Mouse (Mus musculus) lung, postnatal 25 days (tissue): ENCODE measurements around the gene Plekhh1.

Experiments used
- DNase-seq: peaks from one replicate; pipeline ENCODE4 v3.0.0; 2022; ENCODE audit warnings: low spot score

Gene Plekhh1

DNA sequence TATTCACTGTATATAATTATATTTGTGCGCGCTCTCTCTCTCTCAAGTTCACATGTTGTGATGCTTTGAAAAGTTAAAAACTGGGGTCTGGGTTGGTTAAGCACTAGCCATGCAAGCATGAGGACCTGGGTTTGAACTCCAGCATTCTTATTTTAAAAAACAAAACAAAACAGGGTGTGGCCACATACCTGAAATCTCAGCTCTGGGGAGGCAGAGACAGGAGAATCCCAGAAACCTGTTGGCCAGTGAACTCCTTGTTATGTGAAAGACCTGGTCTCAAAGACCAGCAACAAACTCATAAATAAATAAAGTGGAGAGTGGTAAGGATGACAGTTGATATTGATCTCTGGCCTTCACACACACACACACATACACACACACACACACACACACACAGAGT, 5.4 kb downstream of the Plekhh1 start:
- no peak for DNase-seq

DNA sequence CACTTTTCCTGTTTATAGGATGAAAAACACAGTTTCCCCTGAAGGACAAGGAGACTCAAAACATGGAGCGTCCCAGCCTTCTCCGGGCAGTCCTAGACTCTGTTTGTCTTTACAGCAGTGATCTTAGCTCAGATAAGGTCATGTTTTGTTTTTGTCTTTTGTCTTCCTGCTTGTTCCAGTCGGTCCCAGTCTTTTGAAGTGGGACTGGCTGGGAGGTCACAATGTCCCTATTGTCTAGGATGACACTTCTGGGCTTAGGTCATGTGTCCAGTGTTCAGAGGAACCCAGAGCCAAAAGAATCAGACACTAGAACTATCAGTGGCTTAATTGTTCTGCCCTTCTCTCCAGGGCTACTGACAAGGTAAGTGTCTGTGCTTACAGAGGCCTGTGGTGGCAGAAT, 6.4 kb downstream of the Plekhh1 start:
- DNase-seq: peak; percentile 75

DNA sequence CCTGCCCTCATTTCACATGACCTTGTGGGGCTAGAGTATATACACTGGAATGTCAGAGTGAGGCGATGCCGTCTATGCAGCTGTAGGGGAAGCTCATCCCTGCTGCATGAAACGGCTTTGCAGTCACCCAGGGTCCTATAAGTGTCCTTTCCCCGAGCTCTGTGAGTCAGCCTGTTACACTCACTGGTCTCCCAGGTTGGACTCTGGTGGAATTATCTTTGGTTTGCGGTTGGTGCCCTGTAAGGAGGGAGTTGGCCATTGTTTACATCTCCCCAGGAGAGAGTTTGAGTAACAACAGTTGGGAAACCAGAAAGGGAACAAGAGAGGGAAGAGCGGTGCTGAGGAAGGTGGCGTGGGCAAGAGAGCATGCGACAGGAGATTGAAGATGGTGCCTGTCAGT, 10.7 kb downstream of the Plekhh1 start:
- no peak for DNase-seq

DNA sequence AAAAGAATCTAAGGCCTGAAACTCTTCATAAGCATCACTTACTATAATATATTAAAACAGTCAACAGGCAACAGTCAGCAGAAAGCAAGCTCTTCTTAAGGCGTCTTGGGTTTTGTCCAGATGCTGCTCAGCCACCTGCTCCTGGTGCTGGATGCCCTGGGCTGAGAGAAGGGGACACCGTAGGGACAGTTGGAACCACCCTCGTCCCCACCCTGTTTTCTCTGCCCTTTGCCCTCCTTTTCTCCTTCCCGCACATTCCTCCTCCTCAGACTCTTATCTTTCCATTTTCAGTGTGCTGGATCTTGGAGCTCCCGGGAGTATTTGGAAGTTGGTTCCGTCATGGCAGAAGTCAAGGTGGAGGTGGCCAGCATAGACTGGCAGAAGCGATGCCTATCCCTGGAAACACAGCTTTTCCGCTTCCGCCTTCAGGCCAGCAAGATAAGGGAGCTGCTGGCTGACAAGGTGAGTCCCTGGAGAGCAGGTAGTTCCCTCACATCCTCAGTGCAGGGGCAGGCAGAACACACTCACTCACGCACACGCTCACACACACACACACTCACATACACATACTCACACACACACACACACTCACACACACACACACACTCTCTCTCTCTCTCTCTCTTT, 11.4 kb downstream of the Plekhh1 start:
- no peak for DNase-seq

DNA sequence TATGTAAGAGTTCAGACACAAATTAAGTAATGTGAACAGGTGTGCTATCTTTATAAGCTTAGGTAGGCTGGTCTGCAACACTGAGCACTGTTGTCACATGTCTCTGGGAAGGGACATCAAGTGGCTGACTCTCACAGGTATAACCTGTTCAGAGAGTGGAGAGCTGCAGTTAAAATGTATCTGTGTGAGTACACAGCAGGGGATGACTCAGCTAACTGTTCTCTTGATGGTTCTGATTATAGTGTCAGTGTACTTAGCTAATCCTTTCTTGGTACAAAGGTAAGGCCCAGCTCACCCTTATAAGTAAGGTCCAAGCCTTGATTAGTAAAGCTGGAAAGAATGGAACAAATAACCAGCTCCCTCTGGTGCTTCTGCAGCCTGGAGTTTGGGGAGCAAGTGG, 12.5 kb downstream of the Plekhh1 start:
- DNase-seq: peak; percentile 45

DNA sequence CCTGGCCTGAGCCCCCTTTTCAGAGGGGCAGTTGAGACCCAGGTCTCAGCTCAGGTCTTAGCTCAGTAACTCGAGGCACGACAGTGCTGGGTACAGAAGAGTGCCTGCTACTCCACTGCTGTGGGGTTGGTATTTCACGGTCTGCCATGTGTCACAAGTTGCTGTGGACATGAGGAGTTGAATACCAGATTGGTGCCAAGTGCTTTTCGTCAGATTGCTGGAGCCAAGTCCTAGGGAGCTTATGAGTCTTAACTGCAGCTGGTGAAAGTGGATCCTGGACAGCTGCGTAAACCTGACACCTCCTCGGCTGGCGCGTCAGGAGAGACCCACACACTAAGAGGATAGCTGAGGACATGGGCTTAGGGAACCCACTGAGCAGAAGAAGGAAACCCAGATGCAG, 15.7 kb downstream of the Plekhh1 start:
- DNase-seq: peak; percentile 70

DNA sequence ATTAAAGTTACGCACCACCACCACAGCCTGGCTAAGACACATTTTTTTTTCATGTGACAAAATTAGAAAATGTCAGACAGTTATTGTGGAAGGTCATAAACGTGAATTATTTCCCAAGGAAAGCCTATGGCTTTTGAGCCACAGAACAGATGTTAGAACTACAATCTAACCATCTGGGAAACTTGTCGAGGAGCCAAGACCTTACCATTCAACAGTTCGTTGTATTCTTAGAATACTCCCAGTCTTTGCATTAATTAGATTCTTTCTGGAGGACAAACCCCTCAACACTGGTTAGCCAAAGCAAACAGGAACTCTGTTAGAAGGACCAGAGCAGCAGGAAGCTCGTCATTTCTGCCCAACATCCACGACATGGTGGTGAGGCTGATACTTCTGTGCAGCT, 17.2 kb downstream of the Plekhh1 start:
- no peak for DNase-seq

DNA sequence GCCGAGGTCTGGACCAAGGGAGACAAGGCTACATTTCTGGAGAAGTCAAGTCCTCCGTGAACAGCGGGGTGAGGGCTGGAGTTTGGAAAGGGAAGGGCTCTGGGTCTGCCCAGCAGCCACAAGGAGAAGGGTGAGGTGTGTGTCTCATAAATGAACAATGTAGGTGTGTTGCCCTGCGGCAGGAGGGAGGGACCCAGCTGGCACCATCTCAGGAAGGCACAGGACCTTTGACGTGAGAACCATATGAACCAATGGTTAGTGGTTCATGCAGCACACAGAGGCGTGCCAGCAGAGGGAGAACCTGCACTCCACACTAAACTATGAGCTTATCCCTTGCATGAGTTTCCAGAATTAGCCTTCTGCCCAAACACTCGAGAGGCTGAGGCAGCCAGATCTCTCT, 18.2 kb downstream of the Plekhh1 start:
- no peak for DNase-seq

DNA sequence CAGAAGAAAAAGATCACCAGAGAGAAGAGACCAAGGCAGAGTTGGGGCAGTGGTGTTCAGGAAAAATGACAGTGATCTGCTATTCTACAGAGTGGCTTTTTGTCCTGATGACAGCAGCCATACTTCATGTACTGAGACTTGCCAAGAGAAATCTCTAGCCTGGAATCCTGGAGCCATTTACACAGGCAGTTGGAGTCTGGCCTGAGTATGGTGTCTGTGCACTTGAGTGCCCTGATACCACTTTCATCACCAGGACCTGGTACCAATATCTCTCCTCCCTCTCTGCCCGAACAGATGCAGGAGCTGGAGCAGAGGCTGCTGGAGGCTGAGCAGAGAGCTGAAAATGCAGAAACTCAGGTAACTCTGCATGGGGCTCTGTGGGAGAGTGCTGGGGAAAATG, 19.9 kb downstream of the Plekhh1 start:
- no peak for DNase-seq

DNA sequence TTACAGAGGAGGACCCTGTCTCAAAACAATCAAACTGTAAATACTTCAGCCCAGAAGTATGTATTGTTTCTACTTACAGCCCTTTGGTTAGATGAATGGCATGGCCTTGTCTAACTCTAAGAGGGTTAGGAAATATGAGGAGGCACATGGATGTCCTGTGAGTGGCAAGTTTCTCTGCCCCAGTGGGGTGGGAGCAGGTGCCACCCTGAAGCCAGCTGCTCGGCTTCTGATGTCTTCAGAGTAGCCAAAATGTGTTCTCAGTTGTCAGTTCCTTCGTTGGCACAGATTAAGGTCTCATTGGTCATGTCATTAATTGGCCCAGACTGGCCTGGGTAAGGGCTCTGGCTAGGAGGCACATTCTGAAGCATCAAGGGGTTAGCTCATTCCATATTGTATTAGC, 20.8 kb downstream of the Plekhh1 start:
- DNase-seq: no peak

DNA sequence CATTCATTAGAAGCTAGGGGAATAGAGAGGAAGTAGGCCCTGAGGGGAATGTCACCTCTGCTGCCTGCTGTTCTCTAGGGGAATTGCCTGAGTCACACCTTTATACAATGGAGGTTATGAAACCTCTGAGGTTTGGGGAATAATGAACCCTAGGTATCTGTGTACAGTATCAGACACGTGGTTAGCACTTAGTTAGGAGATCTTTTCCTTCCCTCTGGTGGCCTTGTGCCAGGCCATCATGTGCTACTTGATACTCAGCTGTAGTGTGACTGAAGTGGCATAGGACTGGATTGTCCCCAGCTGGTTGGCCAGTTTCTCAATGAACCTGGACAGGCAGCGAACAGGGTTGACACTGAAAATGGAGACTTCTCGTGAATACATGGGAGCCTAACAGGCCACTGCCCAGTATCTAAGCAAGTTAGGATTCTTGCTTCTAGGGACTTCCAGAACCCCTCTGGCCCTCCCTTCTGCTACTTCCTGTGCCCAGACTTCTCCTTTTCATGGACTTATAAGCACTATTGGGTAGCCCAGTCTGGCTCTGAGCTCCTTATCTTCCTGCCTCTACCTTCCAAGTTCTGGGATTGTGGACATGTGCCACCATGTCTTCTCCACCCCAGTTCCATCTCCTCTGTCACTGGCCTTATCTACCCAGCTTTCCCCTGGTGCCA, 21.7 kb downstream of the Plekhh1 start:
- DNase-seq: peak; percentile 89

DNA sequence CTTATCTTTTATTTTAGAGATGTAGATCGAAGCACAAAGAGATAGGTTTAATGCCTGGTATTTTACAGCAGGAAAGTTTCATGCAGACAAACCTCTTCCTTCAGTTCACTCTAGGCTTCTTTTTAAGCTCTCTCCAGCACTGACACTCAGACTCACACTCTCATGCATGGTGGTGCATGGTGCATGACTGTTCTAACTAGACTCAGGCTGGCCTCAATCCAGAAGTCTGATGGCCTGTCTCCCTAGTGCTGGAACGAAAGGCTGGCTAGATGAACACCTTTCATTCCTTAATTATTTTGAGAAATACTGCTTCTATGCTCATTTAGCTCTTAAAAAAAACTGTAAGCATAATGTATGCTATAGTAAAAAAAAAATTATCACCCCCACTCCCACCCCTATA, 23.1 kb downstream of the Plekhh1 start:
- DNase-seq: no peak

DNA sequence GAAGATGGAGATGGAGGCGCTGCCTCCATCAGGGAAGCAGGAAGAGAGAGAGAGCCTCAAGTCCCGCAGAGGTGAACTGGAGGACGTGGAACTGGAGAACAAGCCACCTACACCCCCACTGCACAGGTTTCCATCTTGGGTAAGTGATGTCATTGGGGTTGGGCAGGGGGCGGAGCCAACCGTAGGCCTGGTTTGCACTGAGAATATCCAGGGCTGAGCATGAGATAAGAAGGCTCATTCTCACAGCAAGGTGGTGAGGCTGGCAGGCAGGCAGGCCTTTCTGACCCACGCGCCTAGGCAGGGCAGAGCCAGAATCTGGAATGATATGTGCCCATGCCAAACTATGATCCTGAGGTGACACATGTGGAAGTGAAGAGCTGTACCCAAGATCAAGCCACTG, 26.3 kb downstream of the Plekhh1 start:
- DNase-seq: no peak

DNA sequence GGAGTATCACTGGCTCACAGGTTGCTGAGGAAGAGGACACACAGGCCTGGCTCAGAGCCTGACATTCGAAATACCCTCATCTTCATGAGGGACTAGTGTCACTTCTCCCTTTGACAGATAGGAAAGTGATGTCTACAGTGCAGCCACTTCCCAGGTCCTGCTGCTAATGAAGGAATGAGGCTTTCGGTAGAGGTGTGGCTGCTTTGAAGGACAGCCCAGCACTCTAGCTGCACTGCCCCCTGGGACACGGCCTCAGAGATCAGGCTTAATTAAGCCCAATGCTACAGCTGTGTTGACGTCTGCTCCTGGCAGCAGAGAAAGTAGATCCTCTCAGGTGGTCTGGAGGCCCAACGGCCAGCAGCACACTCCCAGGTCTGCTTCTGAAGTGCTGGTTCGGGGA, 30.6 kb downstream of the Plekhh1 start:
- DNase-seq: no peak

DNA sequence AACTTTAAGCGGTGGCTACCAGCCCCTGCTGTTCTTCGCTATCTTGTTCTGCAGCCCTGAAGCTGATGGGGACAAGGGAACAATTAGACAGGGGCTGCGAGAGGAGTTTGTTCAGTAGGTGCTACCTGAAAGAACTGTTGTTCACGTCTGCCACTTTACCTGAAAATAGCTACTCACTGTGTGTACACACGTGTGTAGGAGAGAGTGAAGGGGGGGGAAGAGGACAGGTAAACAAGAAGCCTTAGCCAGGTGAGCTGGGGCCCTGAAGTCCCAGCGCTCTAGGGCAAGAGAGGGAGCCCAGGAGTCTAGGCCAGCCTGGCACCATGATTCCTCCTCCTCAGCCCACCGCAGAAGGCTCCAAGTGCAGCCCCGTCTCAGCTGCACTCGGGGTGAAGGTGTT, 31.2 kb downstream of the Plekhh1 start:
- DNase-seq: peak; percentile 32

DNA sequence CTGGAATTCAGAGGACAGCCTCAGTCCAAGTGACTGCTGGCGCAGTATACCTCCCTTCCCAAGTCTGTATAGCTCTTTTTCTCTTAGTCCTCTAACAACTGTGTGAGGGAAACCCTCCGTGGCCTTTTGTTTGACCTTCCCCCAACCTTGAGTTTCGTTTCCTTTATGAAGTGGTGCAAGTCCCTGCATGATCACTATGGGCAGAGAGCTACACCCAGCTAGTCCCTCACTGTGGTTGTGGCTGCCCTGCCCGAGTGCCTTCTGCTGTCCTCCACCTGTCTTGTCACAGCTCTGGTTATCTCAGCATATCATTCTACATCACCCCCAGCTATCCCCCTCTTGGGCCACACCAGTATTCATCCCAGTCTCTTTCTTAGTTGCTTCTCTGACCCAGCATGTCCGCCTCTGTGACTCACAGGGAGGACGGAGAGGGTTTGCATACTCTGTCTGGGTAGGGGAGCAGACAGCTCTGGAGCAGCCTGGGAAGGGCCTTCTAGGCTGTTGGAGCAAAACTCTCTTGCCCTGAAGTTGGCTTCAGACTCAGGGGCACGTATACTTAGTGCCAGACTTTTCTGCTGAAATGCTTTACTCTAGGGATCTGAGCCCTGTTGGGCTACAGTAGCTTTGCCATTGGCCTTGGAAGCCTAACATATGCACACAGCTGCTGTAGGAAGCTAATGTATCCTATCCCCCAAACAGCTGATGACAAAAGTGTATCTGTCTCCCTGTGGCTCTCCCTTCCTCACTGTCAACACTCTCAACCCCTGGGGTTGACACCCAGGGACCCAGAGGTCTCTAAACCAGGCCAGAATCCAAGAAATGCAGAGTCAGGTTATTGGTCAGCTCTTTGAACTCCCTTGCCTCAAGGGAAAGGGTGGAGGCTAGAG, 32.0 kb downstream of the Plekhh1 start:
- DNase-seq: no peak

DNA sequence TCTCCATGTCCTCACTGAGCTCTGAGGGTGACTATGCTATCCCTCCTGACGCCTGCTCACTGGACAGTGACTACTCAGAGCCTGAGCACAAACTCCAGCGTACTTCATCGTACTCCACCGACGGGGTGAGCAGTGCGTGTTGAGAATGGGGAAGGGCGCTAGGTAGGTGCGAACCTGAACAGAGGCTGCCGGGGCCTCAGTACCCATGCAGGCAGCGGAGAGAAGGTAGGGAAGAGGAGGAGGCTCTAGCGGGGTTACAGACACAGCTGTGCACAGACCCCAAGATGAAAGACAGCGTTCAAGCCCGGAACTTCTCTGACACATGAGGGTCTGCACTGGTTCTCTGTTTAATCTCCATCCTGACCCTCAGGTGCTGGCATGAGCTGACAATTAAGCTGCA, 35.5 kb downstream of the Plekhh1 start:
- DNase-seq: no peak

DNA sequence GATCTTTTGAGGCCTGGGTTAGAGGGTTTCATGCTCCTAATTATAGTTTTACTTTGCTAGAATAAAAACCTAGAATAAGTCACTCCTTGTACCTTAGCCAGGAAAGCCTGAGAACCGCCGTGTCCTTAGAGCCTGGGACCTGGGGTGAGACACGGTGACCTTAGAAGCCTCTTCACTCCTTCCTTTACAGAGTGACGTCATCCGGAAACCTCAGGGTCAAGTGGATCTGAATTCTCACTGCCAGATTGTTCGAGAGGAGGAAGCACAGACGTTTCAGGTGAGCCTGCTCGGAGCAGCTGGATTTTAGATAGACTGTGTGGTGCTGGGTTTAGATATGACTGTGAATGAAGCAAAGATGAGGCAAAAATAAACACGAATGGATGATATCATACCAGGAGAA, 37.5 kb downstream of the Plekhh1 start:
- DNase-seq: peak; percentile 54

DNA sequence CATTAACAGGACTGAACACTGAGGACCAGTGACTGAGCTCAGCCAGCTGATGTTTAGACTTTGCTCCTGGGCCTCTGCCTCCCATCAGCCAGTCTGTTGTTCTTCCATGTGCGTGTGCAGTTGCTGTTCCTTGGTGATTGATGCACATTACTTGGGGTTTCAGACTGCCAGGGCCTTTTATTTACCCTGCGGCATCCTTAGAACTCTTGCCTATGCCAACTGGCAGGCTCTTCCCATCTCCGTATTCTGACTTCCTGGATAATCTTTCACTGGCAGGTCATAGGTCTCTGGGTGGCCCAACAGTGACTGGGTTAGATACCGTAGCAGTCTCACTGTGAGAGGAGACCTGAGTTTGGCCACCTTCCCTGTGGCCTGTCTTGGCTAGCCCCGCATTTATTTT, 38.6 kb downstream of the Plekhh1 start:
- DNase-seq: no peak

DNA sequence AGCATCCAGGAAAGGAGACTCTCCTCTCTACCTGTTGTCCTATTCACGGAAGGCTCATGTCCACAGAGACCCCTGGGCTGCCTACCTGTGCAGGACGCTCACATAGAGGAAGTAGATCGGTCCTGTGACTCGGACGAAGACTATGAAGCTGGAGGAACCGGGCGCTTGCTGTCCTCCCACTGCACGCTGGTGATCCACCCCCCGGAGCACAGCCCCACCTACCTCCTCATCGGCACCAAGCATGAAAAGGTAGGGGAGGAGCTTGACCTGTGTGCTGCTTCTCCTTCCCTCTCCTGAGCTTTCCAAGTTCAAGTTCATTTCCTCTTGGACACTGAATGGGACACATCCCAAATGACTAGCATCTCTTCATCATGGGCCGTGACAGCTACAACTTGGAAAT, 39.3 kb downstream of the Plekhh1 start:
- no peak for DNase-seq

DNA sequence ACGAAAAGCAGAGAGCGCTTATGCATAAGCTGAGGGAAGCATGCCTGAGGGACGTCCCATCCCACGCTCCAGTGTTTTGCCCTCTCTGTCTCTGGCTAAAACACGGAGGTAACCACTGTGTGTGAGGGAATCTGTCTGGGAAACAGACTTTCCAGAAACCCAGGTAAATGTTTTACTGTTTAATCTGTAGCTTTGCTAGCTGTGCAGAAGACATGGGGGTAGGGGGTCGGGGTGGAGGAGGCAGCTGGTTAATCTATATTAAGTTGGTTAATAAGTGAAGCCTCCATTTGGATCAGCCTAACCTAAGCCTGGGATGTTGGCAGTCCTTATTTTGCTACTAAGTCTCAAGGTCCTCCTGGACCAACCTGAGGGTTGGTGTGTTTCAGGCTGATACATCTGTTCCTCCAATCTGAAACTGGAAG, 40.2 kb downstream of the Plekhh1 start:
- DNase-seq: no peak

DNA sequence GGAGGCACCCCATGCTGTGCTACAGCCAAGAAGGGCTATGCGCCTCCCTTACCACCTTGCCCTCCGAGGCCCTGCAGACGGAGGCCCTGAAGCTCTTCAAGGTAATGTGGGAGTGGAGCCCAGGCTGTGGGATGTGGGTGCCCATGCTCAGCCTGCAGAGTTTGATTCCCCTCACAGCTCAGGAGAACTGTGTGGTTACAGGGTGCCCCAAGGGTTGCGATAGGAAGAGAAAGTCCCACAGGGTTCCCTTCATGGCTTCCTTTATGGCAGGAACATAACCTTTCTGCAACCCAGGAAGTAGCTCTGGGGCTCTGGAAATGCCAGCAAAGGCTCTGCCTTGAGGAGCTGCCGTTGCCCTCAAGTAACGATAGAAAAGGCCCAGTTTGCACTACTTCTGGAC, 41.0 kb downstream of the Plekhh1 start:
- DNase-seq: no peak

DNA sequence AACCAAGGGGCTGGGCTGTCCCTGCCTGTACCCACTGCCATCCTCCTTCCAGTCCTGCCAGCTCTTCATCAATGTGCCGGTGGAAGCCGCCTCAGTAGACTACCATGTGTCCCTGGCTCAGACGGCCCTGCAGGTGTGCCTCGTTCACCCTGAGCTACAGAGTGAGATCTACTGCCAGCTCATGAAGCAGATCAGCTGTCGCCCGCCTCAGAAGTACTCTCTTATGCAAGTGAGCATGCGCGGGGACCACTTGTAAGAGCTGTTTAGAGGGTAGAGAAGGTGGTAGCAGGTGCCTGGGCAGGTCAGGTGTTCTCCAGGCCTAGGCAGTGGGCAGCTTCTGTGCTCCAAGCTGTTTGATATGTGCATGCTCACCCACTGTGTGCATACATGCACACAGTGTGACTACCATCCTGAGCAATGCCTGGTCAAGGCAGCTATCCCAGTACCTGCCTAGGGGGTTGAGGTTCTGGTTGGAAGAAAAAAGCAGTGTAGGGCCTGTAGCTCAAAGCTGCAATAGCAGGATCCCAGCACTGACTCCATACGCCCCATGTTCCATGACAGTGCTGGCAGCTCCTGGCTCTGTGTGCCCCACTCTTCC, 41.9 kb downstream of the Plekhh1 start:
- no peak for DNase-seq
